Mouse (Mus musculus) thymus, postnatal 14 days (tissue): ENCODE results near the gene Chchd1.
A peak's percentile ranks its signal among the peaks of the same experiment; 100 is the strongest.

Experiments used
- DNase-seq: peaks from one replicate; pipeline ENCODE4 v3.0.0; 2021

The Chchd1 gene

GRCm38 (mm10) chr14:20730853-20731602 lies 28.2 kb downstream of the Chchd1 start:
- DNase-seq, result no peak

- no peak for DNase-seq
These were observed 30.5 kb downstream of the Chchd1 start for GRCm38 (mm10) chr14:20733041-20733951.

GRCm38 (mm10) chr14:20733952-20734774 lies 31.4 kb downstream of the Chchd1 start, which contains the start of gene Ndst2:
Ndst2 (minus strand) TSS chr14:20734562.
- DNase-seq, result peak; percentile 83

GRCm38 (mm10) chr14:20735052-20735451 lies 32.2 kb downstream of the Chchd1 start:
- no peak for DNase-seq

GRCm38 (mm10) chr14:20735892-20736390 lies 33.1 kb downstream of the Chchd1 start:
- DNase-seq, result no peak

- peak; percentile 26 for DNase-seq
These were observed 34.5 kb downstream of the Chchd1 start for GRCm38 (mm10) chr14:20737306-20737705.

GRCm38 (mm10) chr14:20738511-20738910 lies 35.7 kb downstream of the Chchd1 start:
- no peak for DNase-seq

GRCm38 (mm10) chr14:20741301-20741700 lies 38.5 kb downstream of the Chchd1 start:
- no peak for DNase-seq

- DNase-seq, result no peak
These were observed 40.8 kb downstream of the Chchd1 start for GRCm38 (mm10) chr14:20743614-20744013.

- no peak for DNase-seq
These were observed 44.1 kb downstream of the Chchd1 start for GRCm38 (mm10) chr14:20746935-20747334.

GRCm38 (mm10) chr14:20748388-20748787 lies 45.6 kb downstream of the Chchd1 start:
- no peak for DNase-seq

- DNase-seq, result no peak
These were observed 46.8 kb downstream of the Chchd1 start for GRCm38 (mm10) chr14:20749494-20750051.

GRCm38 (mm10) chr14:20750503-20750902 lies 47.7 kb downstream of the Chchd1 start:
- no peak for DNase-seq

- no peak for DNase-seq
These were observed 51.0 kb downstream of the Chchd1 start for GRCm38 (mm10) chr14:20753792-20754191.
